Comparison of ENCODE assay signal across 21 mouse cellular contexts in the genomic region with DNA sequence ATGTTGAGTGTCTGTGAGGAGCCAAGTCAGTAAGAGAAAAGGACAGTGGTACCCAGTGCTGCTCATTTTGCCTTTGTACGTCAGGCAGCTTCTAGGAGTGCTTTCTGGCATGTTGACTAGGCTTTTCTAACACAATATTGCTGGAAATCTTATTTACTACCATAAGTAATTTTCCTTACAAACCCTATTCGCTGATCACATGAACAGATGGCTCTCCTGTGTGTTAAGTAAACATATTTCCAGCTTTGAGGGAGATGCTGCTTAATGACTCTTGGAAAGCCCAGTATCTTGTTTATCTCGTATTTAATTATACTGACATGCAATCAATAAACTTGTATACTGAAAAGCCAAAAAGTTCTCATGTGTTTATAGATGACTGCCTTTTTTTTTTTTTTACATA. TPM values are rescaled to one million over a fixed set of nuclear protein-coding genes. Genes with fewer than 3 reads are reported as not detected.
DNase-seq lines count a peak whose midpoint lies in the region; ATAC-seq and TF ChIP-seq lines count a peak whose summit lies in the region.
"Had no signal": no experiment of that assay in that cellular context is flagged by ENCODE, and none has a peak within 500 bp of the region (broad histone marks: within the 10 kb centered on the region; RNA-seq: fewer than 3 reads in every experiment).

No protein-coding gene starts in this region.

- no peak overlapping the region for H3K4me2 ChIP-seq in forebrain, embryonic 15.5 days (replicated peaks)
- H3K4me2 ChIP-seq: embryonic facial prominence, embryonic 12.5 days; forebrain, embryonic 12.5 days had no signal

- no peak for TF ChIP-seq CTCF in liver, adult 2 months (IDR thresholded peaks at IDR 0.05; ENCODE audit: low read depth, low read length)

- WGBS in forebrain, embryonic 15.5 days: 61% methylated on average over 3 of the region's 3 CpGs
- 82% methylated on average over 3 of the region's 3 CpGs for WGBS in forebrain, embryonic 10.5 days
- 62% methylated on average over 3 of the region's 3 CpGs for WGBS in liver, adult 2 months

- H3K36me3 ChIP-seq in forebrain, embryonic 15.5 days: no peaks in the 10 kb centered on the region
- no peaks in the 10 kb centered on the region for H3K36me3 ChIP-seq in forebrain, embryonic 10.5 days (replicated peaks)
- H3K36me3 ChIP-seq in liver, adult 2 months (ENCODE audit: control insufficient read depth, insufficient read depth, low read length): no peaks in the 10 kb centered on the region
- H3K36me3 ChIP-seq: embryonic facial prominence, embryonic 10.5 days; embryonic facial prominence, embryonic 12.5 days; forebrain, embryonic 12.5 days had no signal

- H3K9me3 ChIP-seq in forebrain, embryonic 15.5 days: no peaks in the 10 kb centered on the region
- no peaks in the 10 kb centered on the region for H3K9me3 ChIP-seq in forebrain, embryonic 10.5 days
- H3K9me3 ChIP-seq: embryonic facial prominence, embryonic 10.5 days; embryonic facial prominence, embryonic 12.5 days; forebrain, embryonic 12.5 days had no signal

- no peak overlapping the region for H3K27ac ChIP-seq in forebrain, embryonic 15.5 days (replicated peaks)
- no peak overlapping the region for H3K27ac ChIP-seq in forebrain, embryonic 10.5 days
- no peak overlapping the region for H3K27ac ChIP-seq in liver, adult 2 months (replicated peaks; ENCODE audit: insufficient read depth, low read depth, low read length)
- H3K27ac ChIP-seq: embryonic facial prominence, embryonic 10.5 days; embryonic facial prominence, embryonic 12.5 days; forebrain, embryonic 12.5 days had no signal

- DNase-seq in forebrain, embryonic 10.5 days (ENCODE audit: extremely low spot score, low spot score): no peak
- DNase-seq in liver, adult 2 months (ENCODE audit: extremely low read depth, low read depth, low spot score): peak; percentile 3
- no peak for DNase-seq in liver
- no peak for DNase-seq in kidney, adult 8-10 months
- DNase-seq: adrenal gland, adult 2 months; adrenal gland, postnatal 10 days; adrenal gland, postnatal 25 days; cerebellum, adult 11-12 months; cerebellum, adult 2 months; cerebellum, adult 9-10 months; cerebellum, postnatal 10 days; cerebellum, postnatal 25 days had no signal

- H3K27me3 ChIP-seq in forebrain, embryonic 15.5 days: no peaks in the 10 kb centered on the region
- H3K27me3 ChIP-seq in forebrain, embryonic 10.5 days (ENCODE audit: poor library complexity, severe bottlenecking): no peaks in the 10 kb centered on the region
- H3K27me3 ChIP-seq in liver, adult 2 months (ENCODE audit: control insufficient read depth, insufficient read depth, low read length): no peaks in the 10 kb centered on the region
- H3K27me3 ChIP-seq: embryonic facial prominence, embryonic 12.5 days; forebrain, embryonic 12.5 days had no signal

- no peaks in the 10 kb centered on the region for H3K79me2 ChIP-seq in liver, adult 2 months (ENCODE audit: control insufficient read depth, insufficient read depth, low read length)

- H3K4me3 ChIP-seq in forebrain, embryonic 15.5 days: no peak overlapping the region
- no peak overlapping the region for H3K4me3 ChIP-seq in forebrain, embryonic 10.5 days
- no peak overlapping the region for H3K4me3 ChIP-seq in liver, adult 2 months (ENCODE audit: insufficient read depth, low read depth, low read length)
- H3K4me3 ChIP-seq: embryonic facial prominence, embryonic 10.5 days; embryonic facial prominence, embryonic 12.5 days; forebrain, embryonic 12.5 days had no signal

- H3K9ac ChIP-seq in forebrain, embryonic 15.5 days (replicated peaks): no peak overlapping the region
- H3K9ac ChIP-seq in liver, adult 2 months (ENCODE audit: low read depth, low read length): no peak overlapping the region
- H3K9ac ChIP-seq: embryonic facial prominence, embryonic 12.5 days; forebrain, embryonic 12.5 days had no signal

- peak; percentile 43 for ATAC-seq in forebrain, embryonic 15.5 days (replicated peaks)

- TF ChIP-seq POLR2A in liver, adult 2 months (IDR thresholded peaks at IDR 0.05; ENCODE audit: extremely low read depth, insufficient read depth, low read length): no peak

- H3K4me1 ChIP-seq in forebrain, embryonic 15.5 days: no peaks in the 10 kb centered on the region
- peaks cover 10% of the 10 kb centered on the region for H3K4me1 ChIP-seq in forebrain, embryonic 10.5 days
- no peaks in the 10 kb centered on the region for H3K4me1 ChIP-seq in liver, adult 2 months (ENCODE audit: control insufficient read depth, insufficient read depth, low read length)
- H3K4me1 ChIP-seq: embryonic facial prominence, embryonic 10.5 days; embryonic facial prominence, embryonic 12.5 days had no signal

RNA-seq across cellular contexts. Expression of a gene that starts 32.4 kb away (rescaled TPM):
- not detected in 2 replicates for polyA plus RNA-seq in forebrain, embryonic 15.5 days (2015; fragmentation: Nextera tagmentation; extraction: Ambion mirVana)
- polyA plus RNA-seq in forebrain, embryonic 10.5 days (2016; fragmentation: Nextera tagmentation; extraction: Ambion mirVana): 0.02 and 0.06 TPM in 2 replicates
- not detected in 2 replicates for total RNA-seq in liver, adult 2 months (2014; rRNA removed)
- not detected in 2 replicates for polyA plus RNA-seq in liver, adult 2 months (2012; rRNA removed)
- total RNA-seq: adrenal gland, adult 2 months; adrenal gland, postnatal 10 days; adrenal gland, postnatal 25 days; adrenal gland, postnatal 4 days; ES-E14; MEL had no signal
- polyA plus RNA-seq: adrenal gland, adult 2 months; C2C12; cerebellum, adult 2 months; cortical plate, adult 2 months; forebrain, embryonic 12.5 days had no signal
